Comparison of ENCODE assay signal across 16 mouse cellular contexts in the genomic region with DNA sequence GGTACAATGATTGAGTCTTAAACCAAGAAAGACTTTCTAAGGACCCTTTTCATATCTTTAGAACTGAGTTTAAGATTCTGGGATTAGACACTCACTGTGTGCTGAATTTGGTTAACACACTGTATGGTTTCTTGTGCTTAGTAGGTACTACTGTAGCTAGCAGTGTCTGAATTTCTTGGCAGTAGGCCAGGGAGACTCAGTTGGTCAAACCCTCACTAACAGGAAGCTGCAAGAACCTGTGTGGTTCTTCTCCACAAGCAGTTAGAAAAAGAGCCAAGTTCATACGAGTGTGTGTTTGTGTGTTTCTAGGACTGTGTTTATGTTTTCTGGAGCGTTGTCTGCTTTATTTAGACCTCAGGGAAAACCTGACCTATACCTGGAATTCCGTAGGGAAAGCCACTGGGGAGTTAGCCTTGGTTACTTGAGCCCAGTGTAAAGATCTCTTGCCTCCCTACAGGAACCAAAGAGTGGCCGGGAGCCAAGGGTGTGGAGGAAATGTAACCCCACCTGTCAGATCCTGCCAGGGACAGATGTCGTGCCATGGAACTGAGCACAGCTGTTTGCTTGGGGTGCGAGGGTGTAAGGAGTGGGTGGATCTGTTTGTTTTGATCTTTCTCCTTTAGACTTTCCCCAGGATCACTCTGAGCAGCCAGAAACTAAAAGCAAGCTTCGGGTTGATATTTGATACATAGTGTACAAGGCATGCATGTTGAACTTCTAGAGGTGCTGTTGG. TPM values are rescaled to one million over a fixed set of nuclear protein-coding genes. Genes with fewer than 3 reads are reported as not detected.
DNase-seq lines count a peak whose midpoint lies in the region; ATAC-seq lines count a peak whose summit lies in the region.
"Had no signal": no experiment of that assay in that cellular context is flagged by ENCODE, and none has a peak within 500 bp of the region (broad histone marks: within the 10 kb centered on the region; RNA-seq: fewer than 3 reads in every experiment).

No protein-coding gene starts in this region.

- ATAC-seq in embryonic facial prominence, embryonic 15.5 days (ENCODE audit: insufficient number of reproducible peaks, low FRiP score, low TSS enrichment, low read depth), result no peak
- ATAC-seq in midbrain, embryonic 15.5 days (replicated peaks), result no peak

- H3K4me2 ChIP-seq in embryonic facial prominence, embryonic 15.5 days (replicated peaks), result no peak overlapping the region
- H3K4me2 ChIP-seq in midbrain, embryonic 15.5 days, result no peak overlapping the region
- H3K4me2 ChIP-seq: hindbrain, embryonic 15.5 days; midbrain, embryonic 12.5 days; stomach, embryonic 15.5 days had no signal

- WGBS in embryonic facial prominence, embryonic 15.5 days, result 57% methylated on average over 7 of the region's 7 CpGs
- 75% methylated on average over 7 of the region's 7 CpGs for WGBS in midbrain, embryonic 15.5 days

- H3K27me3 ChIP-seq in embryonic facial prominence, embryonic 15.5 days, result no peaks in the 10 kb centered on the region
- H3K27me3 ChIP-seq in midbrain, embryonic 15.5 days (replicated peaks), result no peaks in the 10 kb centered on the region
- H3K27me3 ChIP-seq: hindbrain, embryonic 15.5 days; midbrain, embryonic 12.5 days; stomach, embryonic 15.5 days had no signal

- DNase-seq in kidney, adult 9 months, result peak; percentile 21
- no peak for DNase-seq in kidney, adult 8-10 months
- DNase-seq in CD4-positive helper T cell, adult 2 months (ENCODE audit: low read depth, low spot score), result peak; percentile 27
- DNase-seq in lung, postnatal 25 days (ENCODE audit: low spot score), result peak; percentile 41
- DNase-seq in left cerebral cortex, adult 18-20 months (ENCODE audit: low spot score in 2 of 2), result no peak
- DNase-seq in ovary, postnatal 36 days (ENCODE audit: low spot score), result no peak
- DNase-seq: layer of hippocampus, postnatal 36 days had no signal

- H3K9me3 ChIP-seq in embryonic facial prominence, embryonic 15.5 days (replicated peaks), result no peaks in the 10 kb centered on the region
- no peaks in the 10 kb centered on the region for H3K9me3 ChIP-seq in midbrain, embryonic 15.5 days
- H3K9me3 ChIP-seq: forebrain, embryonic 10.5 days; hindbrain, embryonic 15.5 days; midbrain, embryonic 12.5 days; stomach, embryonic 15.5 days had no signal

- no peaks in the 10 kb centered on the region for H3K36me3 ChIP-seq in embryonic facial prominence, embryonic 15.5 days
- no peaks in the 10 kb centered on the region for H3K36me3 ChIP-seq in midbrain, embryonic 15.5 days (replicated peaks)
- H3K36me3 ChIP-seq: forebrain, embryonic 10.5 days; hindbrain, embryonic 15.5 days; midbrain, embryonic 12.5 days; stomach, embryonic 15.5 days had no signal

- H3K27ac ChIP-seq in embryonic facial prominence, embryonic 15.5 days (replicated peaks), result 0 out of 2 replicates have a peak overlapping the region, but pooled peaks have one; percentile 18
- no peak overlapping the region for H3K27ac ChIP-seq in midbrain, embryonic 15.5 days
- H3K27ac ChIP-seq: forebrain, embryonic 10.5 days; heart, adult 2 months; hindbrain, embryonic 15.5 days; liver, embryonic 14.5 days; midbrain, embryonic 12.5 days; stomach, embryonic 15.5 days had no signal

- H3K4me3 ChIP-seq in embryonic facial prominence, embryonic 15.5 days (replicated peaks), result no peak overlapping the region
- no peak overlapping the region for H3K4me3 ChIP-seq in midbrain, embryonic 15.5 days
- H3K4me3 ChIP-seq: forebrain, embryonic 10.5 days; heart, adult 2 months; hindbrain, embryonic 15.5 days; midbrain, embryonic 12.5 days; stomach, embryonic 15.5 days had no signal

- no peak overlapping the region for H3K9ac ChIP-seq in embryonic facial prominence, embryonic 15.5 days
- no peak overlapping the region for H3K9ac ChIP-seq in midbrain, embryonic 15.5 days
- H3K9ac ChIP-seq: hindbrain, embryonic 15.5 days; liver, embryonic 14.5 days; midbrain, embryonic 12.5 days; stomach, embryonic 15.5 days had no signal

- 0 out of 2 replicates have a peak, but pooled peaks cover 6% of the 10 kb centered on the region for H3K4me1 ChIP-seq in embryonic facial prominence, embryonic 15.5 days
- H3K4me1 ChIP-seq in midbrain, embryonic 15.5 days, result no peaks in the 10 kb centered on the region
- H3K4me1 ChIP-seq: hindbrain, embryonic 15.5 days; midbrain, embryonic 12.5 days; stomach, embryonic 15.5 days had no signal

RNA-seq across cellular contexts. Expression of a gene that starts 10.3 kb away (rescaled TPM):
- polyA plus RNA-seq in embryonic facial prominence, embryonic 15.5 days (2015; fragmentation: Nextera tagmentation; extraction: Ambion mirVana), result 19.5 and 21.8 TPM in 2 replicates
- 10 to 100 TPM; 75.7 to 76.7 TPM for total RNA-seq in left cerebral cortex, adult 18-20 months (2021)
- 5.0 and 7.2 TPM in 2 replicates for polyA plus RNA-seq in midbrain, embryonic 15.5 days (2015; fragmentation: Nextera tagmentation; extraction: Ambion mirVana)
- total RNA-seq: common myeloid progenitor, adult 5-6 weeks had no signal

RNA-seq across cellular contexts. Expression of a gene that starts 46.7 kb away (rescaled TPM):
- 0.20 and 0.25 TPM in 2 replicates for polyA plus RNA-seq in embryonic facial prominence, embryonic 15.5 days (2015; fragmentation: Nextera tagmentation; extraction: Ambion mirVana)
- total RNA-seq in left cerebral cortex, adult 18-20 months (2021), result not detected
- not detected in 2 replicates for polyA plus RNA-seq in midbrain, embryonic 15.5 days (2015; fragmentation: Nextera tagmentation; extraction: Ambion mirVana)
- total RNA-seq: common myeloid progenitor, adult 5-6 weeks; heart, adult 2 months; layer of hippocampus, postnatal 36 days had no signal
- polyA plus RNA-seq: forebrain, embryonic 10.5 days; hindbrain, embryonic 15.5 days; liver, embryonic 14.5 days; midbrain, embryonic 12.5 days; stomach, embryonic 15.5 days had no signal

Comparison
In these comparisons a context has a peak if more than half of its experiments do, and no peak if none do; other contexts are left out.
1. DNase-seq: peak in kidney, adult 9 months (single experiment), CD4-positive helper T cell, adult 2 months (single experiment) and lung, postnatal 25 days (single experiment); none in kidney, adult 8-10 months (0 of 2), left cerebral cortex, adult 18-20 months (0 of 2) and ovary, postnatal 36 days (single experiment).